Mouse (Mus musculus) small intestine, adult 2 months (tissue): ENCODE data around the gene Sirt4. TPM values are rescaled to one million over a fixed set of nuclear protein-coding genes. Genes with fewer than 3 reads are reported as not detected.
"Not testable (repeated sequence)": the region's sequence is repeated elsewhere in the genome, so short reads cannot be mapped to it uniquely, and the experiment has no call there.

Experiments
- H3K27ac ChIP-seq: fragments of 200-500 bp; 2 replicates; pipeline ENCODE4 v1.5.1; 2012; ENCODE audit warnings: low read depth, low read length, control low read depth, inconsistent platforms; ENCODE audit not compliant: insufficient read depth
- H3K27me3 ChIP-seq: fragments of 200-500 bp; 2 replicates; pipeline ENCODE4 v1.6.1; 2012; ENCODE audit warnings: mild to moderate bottlenecking, moderate library complexity, low read length, inconsistent platforms; ENCODE audit not compliant: control insufficient read depth, insufficient read depth
- H3K36me3 ChIP-seq: fragments of 200-500 bp; 2 replicates; pipeline ENCODE4 v1.6.1; 2012; ENCODE audit warnings: mild to moderate bottlenecking, low read length, control low read depth, inconsistent platforms; ENCODE audit not compliant: control insufficient read depth, insufficient read depth
- H3K4me1 ChIP-seq: fragments of 200-500 bp; 2 replicates; pipeline ENCODE4 v1.6.1; 2012; ENCODE audit warnings: low read length, inconsistent platforms, mixed read lengths; ENCODE audit not compliant: control insufficient read depth, insufficient read depth, insufficient read length
- H3K4me3 ChIP-seq: fragments of 200-500 bp; 2 replicates; pipeline ENCODE4 v1.5.1; 2012; ENCODE audit warnings: low read depth, mild to moderate bottlenecking, control low read depth, inconsistent platforms, low read length, moderate library complexity
- CTCF ChIP-seq: fragments of 200-500 bp; IDR thresholded peaks from 2 replicates; pipeline ENCODE4 v1.5.1; 2012; ENCODE audit warnings: low read depth, mild to moderate bottlenecking, control low read depth, inconsistent platforms, low read length, moderate library complexity, mixed read lengths; ENCODE audit not compliant: insufficient replicate concordance, insufficient read length; ENCODE audit errors: extremely low read depth
- POLR2A ChIP-seq: fragments of 200-500 bp; IDR thresholded peaks from 2 replicates; pipeline ENCODE4 v1.6.1; 2012; ENCODE audit warnings: low read depth, mild to moderate bottlenecking, control low read depth, inconsistent platforms, low read length, moderate library complexity
- WGBS: fragments of 180-500 bp; shearing (Covaris S2); methylation state at CpG from one replicate; pipeline ENCODE4 v1.1.7; 2018; 5-methylcytosine and 5-hydroxymethylcytosine counted together
- polyA plus RNA-seq: library from polyadenylated mRNA; depleted of rRNA; stranded (reverse); fragments of >200 nt; gene quantifications from 2 replicates; pipeline ENCODE4 v1.2.3, GENCODE M21; 2012

Sirt4 gene
- polyA plus RNA-seq, 1 experiment = 13.6 TPM

GRCm38 (mm10) chr5:115498307-115499240 lies 14.0 kb upstream of the Sirt4 start:
- H3K4me1 ChIP-seq = no peaks in the 10 kb centered on the region
- WGBS = 64% methylated on average over 9 of the region's 9 CpGs

GRCm38 (mm10) chr5:115497033-115497432 lies 12.5 kb upstream of the Sirt4 start:
- TF ChIP-seq CTCF = no peak
- TF ChIP-seq POLR2A = no peak
- 70% methylated on average over 7 of the region's 7 CpGs for WGBS
- Histone ChIP-seq H3K4me3 (no peak overlapping the region), H3K36me3 (no peaks in the 10 kb centered on the region), H3K27ac (no peak overlapping the region), H3K27me3 (no peaks in the 10 kb centered on the region), H3K4me1 (peaks cover 2% of the 10 kb centered on the region; the same call in 1 of the 2 replicates)

More at GRCm38 (mm10) chr5:115498307-115499240, 14.0 kb upstream of the Sirt4 start:
- H3K27me3 ChIP-seq = no peaks in the 10 kb centered on the region
- TF ChIP-seq CTCF = no peak
- TF ChIP-seq POLR2A = no peak
- H3K27ac ChIP-seq = no peak overlapping the region
- no peak overlapping the region for H3K4me3 ChIP-seq
- no peaks in the 10 kb centered on the region for H3K36me3 ChIP-seq

- H3K4me3 ChIP-seq, H3K27me3 ChIP-seq, H3K4me1 ChIP-seq, H3K36me3 ChIP-seq, H3K27ac ChIP-seq: not testable (repeated sequence)
- 86% methylated on average over 3 of the region's 3 CpGs for WGBS
Measured at GRCm38 (mm10) chr5:115495618-115496017, 11.1 kb upstream of the Sirt4 start.

- Histone ChIP-seq H3K4me3 (no peak overlapping the region), H3K36me3 (no peaks in the 10 kb centered on the region), H3K4me1 (peaks cover 7% of the 10 kb centered on the region; the same call in 1 of the 2 replicates), H3K27me3 (no peaks in the 10 kb centered on the region), H3K27ac (peak overlapping the region; percentile 31; the same call in 1 of the 2 replicates)
- WGBS = 74% methylated on average over 5 of the region's 5 CpGs
- TF ChIP-seq CTCF (no peak), POLR2A (no peak)
Measured at GRCm38 (mm10) chr5:115493441-115493840, 8.9 kb upstream of the Sirt4 start.

GRCm38 (mm10) chr5:115492711-115493335 lies 8.3 kb upstream of the Sirt4 start:
- WGBS = 28% methylated on average over 6 of the region's 6 CpGs

GRCm38 (mm10) chr5:115491771-115492322 lies 7.3 kb upstream of the Sirt4 start:
- H3K4me1 ChIP-seq = peaks cover 7% of the 10 kb centered on the region; the same call in 1 of the 2 replicates
- 1% methylated on average over 28 of the region's 28 CpGs for WGBS
- H3K36me3 ChIP-seq = no peaks in the 10 kb centered on the region
- H3K4me3 ChIP-seq = peak overlapping the region; percentile 54
- H3K27me3 ChIP-seq = no peaks in the 10 kb centered on the region
- H3K27ac ChIP-seq = peak overlapping the region; percentile 54
- 0 out of 2 replicates have a peak, but pooled peaks have one; percentile 20 for TF ChIP-seq POLR2A
- TF ChIP-seq CTCF = no peak

More at GRCm38 (mm10) chr5:115492711-115493335, 8.3 kb upstream of the Sirt4 start:
- no peak overlapping the region for H3K27ac ChIP-seq
- no peaks in the 10 kb centered on the region for H3K36me3 ChIP-seq
- peaks cover 7% of the 10 kb centered on the region; the same call in 1 of the 2 replicates for H3K4me1 ChIP-seq
- no peaks in the 10 kb centered on the region for H3K27me3 ChIP-seq
- H3K4me3 ChIP-seq = no peak overlapping the region
- TF ChIP-seq POLR2A (no peak), CTCF (no peak)

GRCm38 (mm10) chr5:115491076-115491475 lies 6.6 kb upstream of the Sirt4 start:
- H3K36me3 ChIP-seq = no peaks in the 10 kb centered on the region
- no peaks in the 10 kb centered on the region for H3K27me3 ChIP-seq
- peaks cover 7% of the 10 kb centered on the region; the same call in 1 of the 2 replicates for H3K4me1 ChIP-seq
- H3K27ac ChIP-seq = no peak overlapping the region
- H3K4me3 ChIP-seq = no peak overlapping the region
- TF ChIP-seq CTCF (no peak), POLR2A (no peak)
- 24% methylated on average over 5 of the region's 5 CpGs for WGBS
